Mouse (Mus musculus): Measurements from ENCODE around the gene Itpr1. TPM values are rescaled to one million over a fixed set of nuclear protein-coding genes. Genes with fewer than 3 reads are reported as not detected.

The Itpr1 gene
- total and polyA plus RNA-seq, 3 experiments = 9.3 to 25.7 (median 19.0) TPM

DNA sequence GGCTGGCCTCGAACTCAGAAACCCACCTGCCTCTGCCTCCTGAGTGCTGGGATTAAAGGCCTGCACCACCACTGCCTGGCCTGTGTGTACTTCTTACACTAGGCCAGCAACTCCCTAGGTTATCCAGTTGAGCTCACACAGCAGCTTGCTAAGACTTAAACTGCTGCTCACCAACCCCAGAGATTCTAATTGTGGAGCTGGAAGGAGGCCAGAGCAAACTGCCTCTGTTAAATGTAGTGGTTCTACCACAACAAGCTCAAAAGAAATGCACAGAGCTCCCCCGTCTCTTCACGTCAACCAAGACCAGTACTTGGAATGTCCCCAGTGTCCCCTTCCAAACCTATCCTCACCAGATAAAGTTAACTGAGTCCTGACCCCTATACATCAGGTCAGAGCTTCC is 38.7 kb upstream of the Itpr1 start:
- Histone ChIP-seq H3K27me3 (ENCODE audit: insufficient read depth, low read length) (no peaks in the 10 kb centered on the region), H3K9me3 (replicated peaks) (no peaks in the 10 kb centered on the region), H3K4me1 (ENCODE audit: insufficient read depth, low read depth, low read length) (no peaks in the 10 kb centered on the region), H3K36me3 (replicated peaks) (peaks cover 72% of the 10 kb centered on the region), H3K4me3 (ENCODE audit: low read depth, low read length) (no peak overlapping the region)
- DNase-seq (ENCODE audit: low spot score) (no peak), ATAC-seq (ENCODE audit: extremely low read depth, insufficient number of reproducible peaks, low FRiP score, poor library complexity, severe bottlenecking) (no peak)
- TF ChIP-seq TAL1 (conservative IDR thresholded peaks at IDR 0.05; ENCODE audit: low read depth, low read length) (no peak), GATA2 (IDR thresholded peaks at IDR 0.05; ENCODE audit: borderline replicate concordance, low read depth, low read length) (no peak), GATA1 (IDR thresholded peaks at IDR 0.05; ENCODE audit: borderline replicate concordance, low read length) (no peak), POLR2AphosphoS5 (IDR thresholded peaks at IDR 0.05; ENCODE audit: insufficient replicate concordance, low read depth, low read length) (no peak), CTCF (IDR thresholded peaks at IDR 0.05; ENCODE audit: low read depth, low read length) (no peak)

DNA sequence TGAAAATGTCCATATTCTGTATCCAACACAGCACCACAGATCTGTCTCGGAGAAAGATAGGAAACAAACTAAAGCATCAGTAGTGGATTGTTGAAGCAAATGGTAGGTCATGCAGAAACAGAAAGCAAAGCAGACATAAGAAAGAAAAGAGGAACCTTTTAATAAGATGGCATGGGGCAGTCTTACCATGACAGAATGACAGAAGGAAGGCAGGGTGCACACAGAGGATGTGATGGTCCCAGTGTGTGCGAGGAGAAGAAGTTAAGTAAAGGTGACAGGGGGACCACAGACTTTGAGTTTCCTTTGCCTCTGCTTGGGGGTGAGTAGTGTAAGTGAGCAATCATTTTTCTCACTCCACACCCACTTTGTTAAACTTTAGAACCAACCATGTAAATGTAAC is 33.8 kb upstream of the Itpr1 start:
- no peak; the same call in 1 of the 2 replicates for ATAC-seq (ENCODE audit: extremely low read depth, insufficient number of reproducible peaks, low FRiP score, poor library complexity, severe bottlenecking)

DNA sequence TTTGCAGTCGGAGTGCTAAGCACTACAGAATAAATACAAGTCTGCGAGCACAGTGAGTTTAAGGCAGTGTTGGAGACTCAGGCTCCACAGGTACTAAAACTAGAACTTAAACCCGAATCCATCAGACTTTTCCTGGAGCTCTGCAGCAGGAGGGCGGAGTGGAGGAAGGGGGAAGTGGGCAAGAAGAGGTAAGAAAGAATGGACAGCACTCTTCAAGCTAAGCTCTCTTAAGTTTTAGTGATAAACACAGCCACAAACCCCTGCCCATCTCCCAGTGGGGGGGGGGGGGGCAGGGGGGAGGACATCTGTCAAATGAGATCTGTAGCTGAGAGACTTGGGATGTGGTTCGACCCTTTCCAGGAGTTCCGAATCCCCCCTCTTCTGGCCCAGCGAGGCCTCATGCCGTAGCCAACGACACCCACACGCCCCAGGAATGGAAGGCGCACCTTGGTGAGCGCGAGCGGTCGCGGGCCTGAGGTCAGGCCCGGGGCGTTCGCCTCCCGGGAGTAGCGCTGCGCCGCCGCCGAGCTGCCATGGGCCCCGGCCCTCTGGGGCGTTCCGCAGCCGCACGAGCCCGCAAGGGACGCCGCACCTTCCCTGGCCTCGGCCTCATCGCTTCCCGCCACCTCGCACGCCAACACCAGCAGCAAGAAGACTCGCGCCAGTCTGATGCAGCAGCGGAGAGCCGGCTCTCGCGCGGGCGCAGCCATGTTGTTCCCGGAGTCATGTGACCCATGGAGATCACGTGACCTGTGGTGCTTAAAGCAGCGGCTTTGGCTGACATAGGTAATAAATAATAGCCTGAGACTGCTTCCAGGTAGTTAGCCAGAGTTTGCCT is 27.8 kb upstream of the Itpr1 start, which contains the start of gene Sumf1:
TSS of gene Sumf1 (minus strand) at position 736 of the 838 bp plus-strand sequence.
- H3K9me3 ChIP-seq (replicated peaks) = no peaks in the 10 kb centered on the region
- peaks cover 10% of the 10 kb centered on the region for H3K27me3 ChIP-seq (ENCODE audit: insufficient read depth, low read length)
- peaks cover 14% of the 10 kb centered on the region for H3K36me3 ChIP-seq (replicated peaks)
- H3K4me3 ChIP-seq (ENCODE audit: low read depth, low read length) = peak within 1 kb of the TSS; percentile 87
- DNase-seq (ENCODE audit: low spot score) (peak; percentile 92), ATAC-seq (ENCODE audit: extremely low read depth, insufficient number of reproducible peaks, low FRiP score, poor library complexity, severe bottlenecking) (peak; percentile 88)
- peaks cover 13% of the 10 kb centered on the region for H3K4me1 ChIP-seq (ENCODE audit: insufficient read depth, low read depth, low read length)
- TF ChIP-seq GATA2 (IDR thresholded peaks at IDR 0.05; ENCODE audit: borderline replicate concordance, low read depth, low read length) (no peak), GATA1 (IDR thresholded peaks at IDR 0.05; ENCODE audit: borderline replicate concordance, low read length) (no peak), CTCF (IDR thresholded peaks at IDR 0.05; ENCODE audit: low read depth, low read length) (no peak), TAL1 (conservative IDR thresholded peaks at IDR 0.05; ENCODE audit: low read depth, low read length) (no peak), POLR2AphosphoS5 (IDR thresholded peaks at IDR 0.05; ENCODE audit: insufficient replicate concordance, low read depth, low read length) (no peak)

More for the DNA sequence above, 33.8 kb upstream of the Itpr1 start:
- TF ChIP-seq POLR2AphosphoS5 (IDR thresholded peaks at IDR 0.05; ENCODE audit: insufficient replicate concordance, low read depth, low read length) = no peak
- TF ChIP-seq CTCF (IDR thresholded peaks at IDR 0.05; ENCODE audit: low read depth, low read length) = no peak
- no peak for TF ChIP-seq GATA2 (IDR thresholded peaks at IDR 0.05; ENCODE audit: borderline replicate concordance, low read depth, low read length)
- TF ChIP-seq TAL1 (conservative IDR thresholded peaks at IDR 0.05; ENCODE audit: low read depth, low read length) = no peak
- TF ChIP-seq GATA1 (IDR thresholded peaks at IDR 0.05; ENCODE audit: borderline replicate concordance, low read length) = no peak
- Histone ChIP-seq H3K27me3 (ENCODE audit: insufficient read depth, low read length) (no peaks in the 10 kb centered on the region), H3K4me1 (ENCODE audit: insufficient read depth, low read depth, low read length) (no peaks in the 10 kb centered on the region), H3K9me3 (replicated peaks) (no peaks in the 10 kb centered on the region), H3K4me3 (ENCODE audit: low read depth, low read length) (no peak overlapping the region), H3K36me3 (replicated peaks) (peaks cover 47% of the 10 kb centered on the region)
- no peak for DNase-seq (ENCODE audit: low spot score)

DNA sequence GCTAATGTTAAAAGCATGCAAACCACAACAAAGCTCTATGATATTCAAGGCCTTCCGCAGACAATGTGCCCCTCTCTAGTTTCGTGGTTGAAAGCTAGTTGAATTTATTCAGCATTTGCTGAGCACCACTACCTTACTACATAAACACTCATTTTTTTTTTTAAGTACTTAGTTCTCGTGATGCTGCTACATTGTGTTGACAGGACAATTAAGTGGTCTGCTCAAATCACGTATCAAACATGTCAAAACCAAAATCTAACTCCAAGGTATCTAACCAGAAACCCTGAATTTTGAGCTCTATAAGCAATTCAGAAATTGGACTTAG is 27.2 kb upstream of the Itpr1 start:
- TF ChIP-seq TAL1 (conservative IDR thresholded peaks at IDR 0.05; ENCODE audit: low read depth, low read length) = no peak
- no peak for TF ChIP-seq POLR2AphosphoS5 (IDR thresholded peaks at IDR 0.05; ENCODE audit: insufficient replicate concordance, low read depth, low read length)
- no peak for TF ChIP-seq GATA1 (IDR thresholded peaks at IDR 0.05; ENCODE audit: borderline replicate concordance, low read length)
- TF ChIP-seq GATA2 (IDR thresholded peaks at IDR 0.05; ENCODE audit: borderline replicate concordance, low read depth, low read length) = no peak
- no peak for TF ChIP-seq CTCF (IDR thresholded peaks at IDR 0.05; ENCODE audit: low read depth, low read length)
- Histone ChIP-seq H3K27me3 (ENCODE audit: insufficient read depth, low read length) (peaks cover 15% of the 10 kb centered on the region), H3K4me1 (ENCODE audit: insufficient read depth, low read depth, low read length) (peaks cover 13% of the 10 kb centered on the region), H3K36me3 (replicated peaks) (peaks cover 12% of the 10 kb centered on the region), H3K4me3 (ENCODE audit: low read depth, low read length) (peak overlapping the region; percentile 87), H3K9me3 (replicated peaks) (no peaks in the 10 kb centered on the region)
- ATAC-seq (ENCODE audit: extremely low read depth, insufficient number of reproducible peaks, low FRiP score, poor library complexity, severe bottlenecking) (peak; percentile 47; the same call in 1 of the 2 replicates), DNase-seq (ENCODE audit: low spot score) (no peak)

DNA sequence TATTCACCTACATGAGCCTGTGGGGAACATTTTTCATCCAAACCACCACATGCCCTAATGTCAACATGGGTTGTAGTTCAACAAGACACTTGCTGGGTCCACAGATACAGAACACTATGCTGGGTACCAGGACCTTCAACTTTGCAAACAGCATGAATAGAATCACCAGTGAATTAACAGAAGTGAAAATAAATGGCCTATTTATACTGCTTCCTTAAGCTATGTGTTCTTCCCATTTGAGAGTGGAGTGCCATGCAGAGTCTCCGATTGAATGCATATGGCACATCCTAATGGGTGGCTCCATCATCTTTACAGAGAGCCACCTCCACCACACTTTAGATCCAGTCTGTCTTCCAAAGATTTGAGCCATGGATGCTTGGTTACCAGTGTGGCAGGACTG is 22.2 kb upstream of the Itpr1 start:
- Histone ChIP-seq H3K27me3 (ENCODE audit: insufficient read depth, low read length) (peaks cover 24% of the 10 kb centered on the region), H3K9me3 (replicated peaks) (no peaks in the 10 kb centered on the region), H3K4me1 (ENCODE audit: insufficient read depth, low read depth, low read length) (peaks cover 1% of the 10 kb centered on the region; the same call in 1 of the 2 replicates), H3K36me3 (replicated peaks) (no peaks in the 10 kb centered on the region), H3K4me3 (ENCODE audit: low read depth, low read length) (no peak overlapping the region)
- TF ChIP-seq POLR2AphosphoS5 (IDR thresholded peaks at IDR 0.05; ENCODE audit: insufficient replicate concordance, low read depth, low read length) (no peak), TAL1 (conservative IDR thresholded peaks at IDR 0.05; ENCODE audit: low read depth, low read length) (no peak), CTCF (IDR thresholded peaks at IDR 0.05; ENCODE audit: low read depth, low read length) (no peak), GATA2 (IDR thresholded peaks at IDR 0.05; ENCODE audit: borderline replicate concordance, low read depth, low read length) (no peak), GATA1 (IDR thresholded peaks at IDR 0.05; ENCODE audit: borderline replicate concordance, low read length) (no peak)
- DNase-seq (ENCODE audit: low spot score) (no peak), ATAC-seq (ENCODE audit: extremely low read depth, insufficient number of reproducible peaks, low FRiP score, poor library complexity, severe bottlenecking) (no peak)

DNA sequence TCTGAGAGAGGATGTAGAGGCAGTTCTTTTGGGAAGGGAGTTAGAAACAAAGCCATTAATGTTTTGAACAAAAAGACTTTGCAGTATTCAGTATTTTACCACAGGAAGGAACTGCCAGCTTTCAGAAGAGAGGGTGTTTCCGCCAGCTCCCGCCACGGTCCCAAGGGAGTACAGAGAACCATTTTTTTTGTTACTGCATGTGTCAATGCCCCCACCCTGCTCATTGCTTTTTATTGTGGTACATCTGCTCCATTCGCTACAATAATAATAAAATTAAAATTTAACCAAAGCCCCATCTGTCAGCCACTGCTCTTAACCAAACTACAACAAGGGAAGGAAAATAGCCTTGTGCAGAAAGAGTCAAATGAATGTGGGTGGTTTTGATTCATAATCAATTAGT is 20.3 kb upstream of the Itpr1 start:
- no peak for ATAC-seq (ENCODE audit: extremely low read depth, insufficient number of reproducible peaks, low FRiP score, poor library complexity, severe bottlenecking)
- peaks cover 28% of the 10 kb centered on the region for H3K27me3 ChIP-seq (ENCODE audit: insufficient read depth, low read length)
- no peaks in the 10 kb centered on the region for H3K4me1 ChIP-seq (ENCODE audit: insufficient read depth, low read depth, low read length)
- DNase-seq (ENCODE audit: low spot score) = no peak
- no peaks in the 10 kb centered on the region for H3K9me3 ChIP-seq (replicated peaks)
- H3K4me3 ChIP-seq (ENCODE audit: low read depth, low read length) = no peak overlapping the region
- TF ChIP-seq GATA2 (IDR thresholded peaks at IDR 0.05; ENCODE audit: borderline replicate concordance, low read depth, low read length) = no peak
- no peak for TF ChIP-seq TAL1 (conservative IDR thresholded peaks at IDR 0.05; ENCODE audit: low read depth, low read length)
- no peak for TF ChIP-seq CTCF (IDR thresholded peaks at IDR 0.05; ENCODE audit: low read depth, low read length)
- no peak for TF ChIP-seq GATA1 (IDR thresholded peaks at IDR 0.05; ENCODE audit: borderline replicate concordance, low read length)
- no peak for TF ChIP-seq POLR2AphosphoS5 (IDR thresholded peaks at IDR 0.05; ENCODE audit: insufficient replicate concordance, low read depth, low read length)
- no peaks in the 10 kb centered on the region for H3K36me3 ChIP-seq (replicated peaks)
